Mouse (Mus musculus) liver, embryonic 12.5 days (tissue): ENCODE data around the gene Tigd3. TPM values are rescaled to one million over a fixed set of nuclear protein-coding genes. Genes with fewer than 3 reads are reported as not detected.

Source experiments
- ATAC-seq: fragments of 200-750 bp; cut with Nextera tagmentation; 2 replicates; pipeline ENCODE4 v1.8.0; 2017; ENCODE audit warnings: moderate number of reproducible peaks, mild to moderate bottlenecking, moderate library complexity
- H3K27ac ChIP-seq: fragments of 300-500 bp; sonication (generic); 2 replicates; pipeline ENCODE4 v1.5.1; 2016; ENCODE audit warnings: mild to moderate bottlenecking
- H3K27me3 ChIP-seq: fragments of 300-500 bp; sonication (generic); replicated peaks from 2 replicates; pipeline ENCODE4 v1.6.1; 2016; ENCODE audit warnings: mild to moderate bottlenecking, moderate library complexity
- H3K36me3 ChIP-seq: fragments of 300-500 bp; sonication (generic); 2 replicates; pipeline ENCODE4 v1.6.1; 2016; ENCODE audit warnings: mild to moderate bottlenecking, moderate library complexity
- H3K4me1 ChIP-seq: fragments of 300-500 bp; sonication (generic); 2 replicates; pipeline ENCODE4 v1.6.1; 2016
- H3K4me2 ChIP-seq: fragments of 300-500 bp; sonication (generic); 2 replicates; pipeline ENCODE4 v1.6.1; 2016; ENCODE audit warnings: mild to moderate bottlenecking, moderate library complexity
- H3K4me3 ChIP-seq: fragments of 300-500 bp; sonication (generic); 2 replicates; pipeline ENCODE4 v1.5.1; 2016; ENCODE audit warnings: mild to moderate bottlenecking, moderate library complexity
- H3K9ac ChIP-seq: fragments of 300-500 bp; sonication (generic); 2 replicates; pipeline ENCODE4 v1.6.1; 2016; ENCODE audit warnings: mild to moderate bottlenecking, moderate library complexity
- H3K9me3 ChIP-seq: fragments of 300-500 bp; sonication (generic); replicated peaks from 2 replicates; pipeline ENCODE4 v1.6.1; 2016; ENCODE audit warnings: mild to moderate bottlenecking, moderate library complexity
- WGBS: fragments of 180-500 bp; shearing (Covaris S2); methylation state at CpG from one replicate; pipeline ENCODE4 v1.1.7; 2016; ENCODE audit not compliant: insufficient replicate concordance; 5-methylcytosine and 5-hydroxymethylcytosine counted together
- polyA plus RNA-seq: library from polyadenylated mRNA; unstranded; fragments of >200 nt; fragmentation: Nextera tagmentation; extraction: Ambion mirVana; gene quantifications from 2 replicates; pipeline ENCODE4 v1.2.1, GENCODE M21; 2016

The Tigd3 gene
- polyA plus RNA-seq, 1 experiment from 2014 or later: 3.5 TPM

DNA sequence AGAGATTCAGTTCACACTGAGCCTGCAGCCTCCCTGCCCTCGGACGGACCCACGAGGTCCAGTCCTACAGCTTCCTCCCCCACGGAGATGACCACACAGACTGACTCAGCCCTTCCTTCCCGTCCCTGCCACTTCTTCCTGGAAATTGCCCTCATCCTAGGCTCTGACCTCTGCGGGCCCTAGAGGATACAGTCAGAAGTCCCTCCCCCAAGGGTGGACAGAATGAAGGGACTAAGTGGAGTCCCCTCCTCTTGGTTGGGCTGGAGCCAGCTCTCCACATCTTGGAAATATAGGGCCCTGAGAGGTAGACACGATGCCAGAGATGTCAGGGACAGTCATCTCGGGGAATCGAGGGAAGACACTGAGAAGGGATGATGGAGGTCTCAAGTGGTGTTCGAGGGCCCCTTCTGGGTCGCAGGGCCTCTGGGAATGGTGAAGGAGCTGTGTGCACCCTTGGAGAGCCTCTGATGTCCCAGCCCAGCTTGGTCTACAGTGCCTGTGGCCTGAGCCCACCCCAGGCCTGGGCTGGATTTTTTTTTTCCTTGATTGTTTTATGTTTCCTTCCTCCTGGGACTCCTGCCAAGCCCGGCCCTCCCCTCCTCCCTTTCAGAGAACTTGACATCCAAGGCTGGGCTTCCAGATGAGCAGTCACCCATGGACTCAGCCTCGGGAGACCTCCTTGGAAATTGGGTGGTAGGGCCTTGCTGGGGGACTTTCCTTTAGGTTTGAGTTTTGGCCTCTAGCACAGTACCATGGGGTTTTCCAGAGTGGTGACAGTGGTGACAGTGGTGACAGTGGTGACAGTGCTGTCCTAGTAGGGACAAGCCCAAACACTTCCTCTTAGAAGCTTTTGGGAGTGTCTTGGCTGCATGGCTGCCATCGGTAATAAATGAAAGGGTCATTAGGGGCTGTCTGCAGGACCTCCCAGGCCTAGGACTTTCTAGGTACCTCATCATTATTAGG, 36.0 kb upstream of the Tigd3 start:
- 36% methylated on average over 14 of the region's 14 CpGs for WGBS
- Histone ChIP-seq H3K27me3 (peaks cover 49% of the 10 kb centered on the region), H3K27ac (peak overlapping the region; percentile 26; the same call in 1 of the 2 replicates), H3K4me1 (peaks cover 37% of the 10 kb centered on the region), H3K4me2 (no peak overlapping the region), H3K4me3 (no peak overlapping the region), H3K9ac (no peak overlapping the region), H3K36me3 (no peaks in the 10 kb centered on the region), H3K9me3 (no peaks in the 10 kb centered on the region)
- ATAC-seq: no peak

DNA sequence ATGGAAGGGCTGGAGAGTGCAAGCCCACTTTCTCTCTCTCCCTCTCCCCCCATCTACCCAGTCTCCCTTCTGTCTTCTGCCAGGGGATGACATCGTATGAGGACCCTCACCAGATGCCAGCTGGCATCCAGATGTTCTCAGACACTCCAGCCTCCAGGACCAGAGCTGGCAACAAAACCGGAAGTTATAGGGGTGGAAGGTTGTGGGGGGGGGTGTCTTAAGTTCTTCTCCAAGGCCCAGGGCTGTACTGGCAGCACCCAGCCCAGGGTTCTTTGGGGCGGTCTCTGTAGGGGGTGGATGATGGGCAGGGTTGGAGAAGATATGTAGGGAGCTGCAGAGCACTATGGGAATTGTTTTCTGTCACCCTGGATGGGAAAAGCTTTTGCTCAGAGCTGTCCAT, 34.6 kb upstream of the Tigd3 start:
- peaks cover 48% of the 10 kb centered on the region for H3K4me1 ChIP-seq
- peaks cover 36% of the 10 kb centered on the region for H3K27me3 ChIP-seq
- 72% methylated on average over 3 of the region's 3 CpGs for WGBS
- no peaks in the 10 kb centered on the region for H3K36me3 ChIP-seq
- no peak overlapping the region for H3K27ac ChIP-seq
- H3K9ac ChIP-seq: no peak overlapping the region
- no peaks in the 10 kb centered on the region for H3K9me3 ChIP-seq
- no peak overlapping the region for H3K4me2 ChIP-seq
- no peak for ATAC-seq
- no peak overlapping the region for H3K4me3 ChIP-seq

DNA sequence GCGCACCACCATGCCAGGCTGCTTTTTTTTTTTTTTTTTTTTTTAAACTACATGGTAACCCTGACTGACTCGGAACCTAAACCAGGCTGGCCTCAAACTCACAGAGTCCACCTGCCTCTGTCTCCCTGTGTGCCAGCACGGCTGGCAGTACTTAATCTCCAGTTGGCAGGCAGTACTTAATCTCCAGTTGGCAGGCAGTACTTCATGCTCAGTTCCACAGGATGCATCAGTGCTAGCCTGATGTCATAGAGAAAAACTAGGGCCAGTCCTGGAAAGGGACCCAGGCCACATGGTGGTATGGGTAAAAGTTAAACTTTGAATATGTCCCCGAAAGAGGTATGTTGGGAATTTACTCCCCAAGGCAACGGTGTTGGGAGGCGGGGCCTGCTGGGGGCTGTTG, 34.2 kb upstream of the Tigd3 start:
- no peaks in the 10 kb centered on the region for H3K36me3 ChIP-seq
- H3K4me1 ChIP-seq: peaks cover 52% of the 10 kb centered on the region
- WGBS: 69% methylated on average over 6 of the region's 6 CpGs
- H3K27ac ChIP-seq: no peak overlapping the region
- H3K27me3 ChIP-seq: peaks cover 35% of the 10 kb centered on the region
- no peaks in the 10 kb centered on the region for H3K9me3 ChIP-seq
- no peak overlapping the region for H3K4me2 ChIP-seq
- no peak overlapping the region for H3K4me3 ChIP-seq
- ATAC-seq: no peak
- H3K9ac ChIP-seq: no peak overlapping the region

DNA sequence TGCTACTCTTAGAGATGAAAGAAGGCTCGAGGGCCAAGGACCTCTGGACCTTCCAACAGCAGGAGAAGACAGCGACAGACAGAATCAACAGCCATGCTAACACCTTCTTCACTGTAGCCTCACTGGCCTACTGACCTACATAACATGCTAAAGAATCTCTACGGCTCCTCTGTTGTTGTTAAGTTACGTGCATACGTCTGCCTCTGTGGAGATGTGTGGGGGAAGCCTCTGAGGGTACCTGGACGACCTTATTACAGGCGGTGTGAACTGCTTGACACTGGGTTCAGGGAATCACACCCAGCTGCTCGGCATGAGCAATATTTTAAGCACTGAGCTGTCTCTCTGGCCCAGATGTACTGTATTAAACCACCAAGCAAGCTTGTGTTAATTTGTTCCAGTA, 33.6 kb upstream of the Tigd3 start:
- Histone ChIP-seq H3K9ac (no peak overlapping the region), H3K36me3 (no peaks in the 10 kb centered on the region), H3K27me3 (peaks cover 35% of the 10 kb centered on the region), H3K4me1 (peaks cover 58% of the 10 kb centered on the region), H3K4me2 (no peak overlapping the region), H3K4me3 (no peak overlapping the region), H3K27ac (no peak overlapping the region), H3K9me3 (no peaks in the 10 kb centered on the region)
- 70% methylated on average over 8 of the region's 8 CpGs for WGBS
- ATAC-seq: no peak

DNA sequence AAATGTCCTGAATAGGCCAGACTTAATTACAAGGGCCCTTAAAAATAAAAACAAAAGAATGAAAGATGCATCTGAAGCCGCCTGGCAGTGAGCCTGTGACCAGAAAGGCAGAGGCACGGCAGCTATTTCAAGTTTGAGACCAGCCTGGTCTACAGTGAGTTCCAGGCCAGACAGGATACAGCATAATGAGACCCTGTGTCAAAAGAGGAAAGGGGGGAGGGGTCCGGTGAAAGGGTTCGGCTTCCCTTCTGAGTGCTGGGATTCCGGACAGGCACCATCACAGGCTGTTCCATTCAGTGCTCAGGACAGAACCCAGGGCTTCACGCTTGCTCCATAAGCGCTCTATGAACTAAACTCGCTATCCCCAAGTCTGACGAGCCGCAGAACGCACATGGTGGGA, 33.1 kb upstream of the Tigd3 start:
- ATAC-seq: no peak
- H3K27ac ChIP-seq: no peak overlapping the region
- H3K4me1 ChIP-seq: peaks cover 63% of the 10 kb centered on the region
- no peaks in the 10 kb centered on the region for H3K9me3 ChIP-seq
- H3K36me3 ChIP-seq: no peaks in the 10 kb centered on the region
- H3K4me2 ChIP-seq: no peak overlapping the region
- H3K9ac ChIP-seq: no peak overlapping the region
- peaks cover 35% of the 10 kb centered on the region for H3K27me3 ChIP-seq
- H3K4me3 ChIP-seq: no peak overlapping the region
- WGBS: 69% methylated on average over 11 of the region's 11 CpGs

DNA sequence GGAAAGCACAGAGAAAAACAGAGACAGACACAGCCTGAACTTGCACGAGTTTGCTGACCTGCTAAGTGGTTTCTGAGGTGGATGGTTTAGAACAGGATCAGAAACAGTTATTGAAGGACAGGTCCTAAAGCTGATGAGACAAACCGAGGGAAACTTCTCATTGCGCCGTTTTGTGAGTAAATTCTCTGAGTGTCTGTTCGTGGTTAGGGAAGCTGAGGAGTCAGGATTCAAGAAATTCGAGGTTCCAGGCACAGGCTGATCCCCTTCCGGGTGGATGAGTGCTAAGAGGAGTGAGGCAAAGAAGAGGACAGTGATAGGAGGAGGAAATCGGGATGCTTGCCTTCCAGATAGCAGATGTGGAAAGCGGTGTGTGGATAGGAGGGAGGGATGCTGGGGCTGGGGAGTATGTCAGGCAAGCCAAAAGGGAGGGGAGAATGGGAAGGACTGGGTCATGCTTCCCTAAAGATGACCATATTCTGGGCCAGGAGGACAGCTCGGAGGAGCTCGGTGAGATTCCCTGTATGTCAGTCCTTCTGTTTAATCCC, 31.4 kb upstream of the Tigd3 start:
- Histone ChIP-seq H3K9ac (no peak overlapping the region), H3K36me3 (no peaks in the 10 kb centered on the region), H3K4me3 (peak overlapping the region; percentile 66; the same call in 1 of the 2 replicates), H3K4me2 (peak overlapping the region; percentile 96), H3K27ac (peak overlapping the region; percentile 22; the same call in 1 of the 2 replicates), H3K4me1 (peaks cover 75% of the 10 kb centered on the region), H3K27me3 (peaks cover 35% of the 10 kb centered on the region), H3K9me3 (no peaks in the 10 kb centered on the region)
- ATAC-seq: no peak
- WGBS: 31% methylated on average over 11 of the region's 11 CpGs

DNA sequence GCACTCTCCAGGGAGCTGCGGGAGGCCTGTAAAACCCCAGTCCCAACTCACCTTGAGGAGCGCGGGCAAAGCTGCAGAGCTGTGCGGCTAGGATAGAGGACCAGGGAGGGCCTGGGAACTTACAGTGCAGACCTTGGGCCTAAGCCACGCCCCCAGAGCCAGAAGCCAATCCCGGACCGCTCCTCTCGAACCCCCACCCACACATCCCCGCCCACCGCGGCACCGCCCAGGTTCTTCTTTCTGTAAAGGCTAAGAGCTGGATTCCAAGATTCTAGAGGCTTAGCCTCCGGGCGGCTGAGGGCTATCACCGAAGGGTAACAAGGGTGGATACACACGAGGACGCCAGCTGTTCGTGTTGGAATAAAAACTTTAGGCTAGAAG, 30.8 kb upstream of the Tigd3 start, which contains the start of gene Cdc42ep2:
Gene Cdc42ep2, minus strand, starts transcription at position 104 of the 381 bp plus-strand sequence.
- H3K4me2 ChIP-seq: peak within 1 kb of the TSS; percentile 96
- H3K9me3 ChIP-seq: no peaks in the 10 kb centered on the region
- peak within 1 kb of the TSS; percentile 66 for H3K4me3 ChIP-seq
- peaks cover 74% of the 10 kb centered on the region for H3K4me1 ChIP-seq
- ATAC-seq: peak; percentile 87
- peaks cover 35% of the 10 kb centered on the region for H3K27me3 ChIP-seq
- peak within 1 kb of the TSS; percentile 78 for H3K27ac ChIP-seq
- under 1% methylated on average over 18 of the region's 18 CpGs for WGBS
- no peaks in the 10 kb centered on the region for H3K36me3 ChIP-seq
- H3K9ac ChIP-seq: peak within 1 kb of the TSS; percentile 71

DNA sequence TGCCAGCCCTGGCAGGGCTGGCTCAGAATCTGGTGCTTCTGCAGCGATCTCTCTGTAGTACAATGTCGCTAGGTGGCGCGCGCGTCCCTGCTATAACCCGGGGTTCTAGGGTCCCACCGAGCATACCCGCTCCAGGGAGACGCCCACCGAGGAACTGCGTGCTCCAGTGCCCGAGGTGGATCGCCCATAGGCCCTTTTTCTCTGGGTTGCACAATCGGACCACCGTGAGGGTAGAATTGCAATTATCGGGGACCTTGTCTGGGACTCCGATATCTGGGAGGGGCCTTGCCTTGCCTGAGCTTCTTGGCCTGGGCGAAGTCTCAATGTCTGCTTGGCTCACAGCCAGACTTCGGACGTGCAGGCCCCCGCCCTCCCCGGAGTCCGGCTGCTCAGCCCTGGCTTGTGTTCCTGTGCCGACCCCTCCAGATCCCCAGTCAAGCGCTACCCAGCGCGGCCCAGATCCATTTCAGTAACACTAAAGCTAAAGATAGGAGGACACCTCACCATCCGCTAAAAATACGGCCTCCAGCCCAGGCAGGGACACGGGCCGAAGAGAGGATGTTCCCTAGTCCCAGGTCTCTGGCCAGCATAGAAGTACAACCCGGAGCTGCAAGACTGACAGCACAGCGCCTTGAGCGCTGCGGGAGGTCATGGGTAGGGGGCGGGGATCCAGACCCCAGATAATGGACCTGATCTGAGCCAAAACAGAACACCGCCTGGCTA, 30.2 kb upstream of the Tigd3 start:
- peak overlapping the region; percentile 78 for H3K27ac ChIP-seq
- peak overlapping the region; percentile 66 for H3K4me3 ChIP-seq
- no peaks in the 10 kb centered on the region for H3K9me3 ChIP-seq
- H3K27me3 ChIP-seq: peaks cover 35% of the 10 kb centered on the region
- H3K9ac ChIP-seq: peak overlapping the region; percentile 71
- no peaks in the 10 kb centered on the region for H3K36me3 ChIP-seq
- peak overlapping the region; percentile 96 for H3K4me2 ChIP-seq
- under 1% methylated on average over 38 of the region's 38 CpGs for WGBS
- peak; percentile 34 for ATAC-seq
- H3K4me1 ChIP-seq: peaks cover 68% of the 10 kb centered on the region

DNA sequence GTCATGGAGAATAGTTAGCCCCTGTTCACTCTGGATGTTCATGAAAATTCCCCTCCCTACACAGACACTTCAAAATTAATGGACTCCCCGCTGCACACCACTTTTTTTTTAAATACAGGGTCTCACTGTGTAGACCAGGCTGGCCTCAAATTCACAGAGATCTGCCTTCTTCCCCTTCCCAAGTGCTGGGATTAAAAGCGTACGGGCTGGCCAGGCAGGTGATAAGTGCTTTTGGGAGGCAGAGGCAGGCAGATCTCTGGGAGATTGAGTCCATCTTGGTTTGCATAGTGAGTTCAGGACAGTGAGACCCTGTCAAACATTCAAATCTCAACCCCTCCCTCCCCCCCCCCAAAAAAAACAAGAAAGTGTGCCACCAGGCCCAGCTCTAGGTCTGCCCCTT, 29.0 kb upstream of the Tigd3 start:
- no peak for ATAC-seq
- Histone ChIP-seq H3K4me2 (peak overlapping the region; percentile 96), H3K4me1 (peaks cover 56% of the 10 kb centered on the region), H3K9me3 (no peaks in the 10 kb centered on the region), H3K36me3 (peaks cover 3% of the 10 kb centered on the region), H3K27ac (peak overlapping the region; percentile 88), H3K27me3 (peaks cover 28% of the 10 kb centered on the region), H3K4me3 (peak overlapping the region; percentile 41; the same call in 1 of the 2 replicates), H3K9ac (peak overlapping the region; percentile 66)
- 69% methylated on average over 3 of the region's 3 CpGs for WGBS

DNA sequence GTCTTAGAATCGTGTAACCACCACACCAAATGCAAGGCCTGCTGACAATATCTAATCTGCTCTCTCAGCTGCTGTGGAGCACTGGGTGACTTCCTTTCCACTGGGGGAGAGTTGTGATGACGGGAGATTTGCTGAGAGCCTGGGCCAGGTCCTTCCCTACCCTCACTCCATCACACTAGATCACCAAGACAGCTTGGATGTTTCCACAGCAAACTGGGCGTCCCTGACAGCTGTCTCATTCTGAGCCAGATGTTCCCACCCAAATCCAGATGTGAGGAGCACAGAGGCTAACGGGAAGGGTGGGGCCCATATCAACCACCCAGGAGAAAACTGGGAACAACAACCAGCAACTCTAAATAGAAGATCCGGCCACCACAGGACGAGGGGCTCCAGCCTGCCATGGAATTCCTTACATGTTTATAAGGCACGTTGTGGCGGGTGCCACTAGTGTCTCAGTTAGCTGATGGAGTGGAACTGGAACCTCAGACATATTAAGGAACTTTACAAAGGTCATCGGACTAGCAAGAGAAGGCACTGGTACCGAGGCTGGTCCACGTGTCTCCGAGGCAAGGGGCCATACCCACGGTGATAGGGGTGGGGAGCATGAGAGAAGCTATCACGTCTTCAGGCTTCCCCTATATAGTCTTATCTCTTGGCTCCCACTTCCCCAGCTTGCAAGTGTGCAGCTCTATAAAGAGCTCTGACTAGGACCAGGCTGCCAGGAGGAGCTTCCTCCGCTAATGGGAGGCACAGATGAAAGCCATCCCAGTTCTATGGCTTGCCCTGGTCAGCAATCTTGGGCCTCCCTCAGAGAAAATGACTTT, 28.4 kb upstream of the Tigd3 start:
- Histone ChIP-seq H3K4me1 (peaks cover 54% of the 10 kb centered on the region), H3K9me3 (no peaks in the 10 kb centered on the region), H3K27me3 (peaks cover 24% of the 10 kb centered on the region), H3K4me2 (peak overlapping the region; percentile 96), H3K36me3 (peaks cover 9% of the 10 kb centered on the region), H3K4me3 (peak overlapping the region; percentile 41), H3K9ac (peak overlapping the region; percentile 66), H3K27ac (peak overlapping the region; percentile 88)
- peak; percentile 81 for ATAC-seq
- 19% methylated on average over 15 of the region's 15 CpGs for WGBS

DNA sequence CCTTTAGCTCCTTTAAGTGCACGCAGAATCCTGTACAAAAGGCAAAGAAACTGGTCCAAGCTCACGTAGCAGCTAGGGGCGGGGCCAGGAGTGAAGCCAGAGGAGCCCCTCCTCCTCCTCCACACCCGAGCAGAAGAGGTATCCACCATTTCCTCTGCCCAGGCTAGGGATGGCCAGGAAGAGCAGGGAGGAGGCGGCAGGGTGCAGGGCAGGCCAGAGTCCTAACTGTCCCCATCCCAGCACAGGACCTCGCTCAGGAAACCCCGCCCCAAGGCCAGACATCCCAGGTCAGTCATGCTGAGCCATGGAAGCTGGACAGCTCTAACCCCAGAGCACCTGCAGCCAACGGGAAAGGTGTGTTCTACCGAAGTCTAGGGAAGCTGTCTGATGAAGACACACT, 27.8 kb upstream of the Tigd3 start:
- peak overlapping the region; percentile 41 for H3K4me3 ChIP-seq
- H3K4me1 ChIP-seq: peaks cover 50% of the 10 kb centered on the region
- H3K36me3 ChIP-seq: peaks cover 16% of the 10 kb centered on the region
- peak overlapping the region; percentile 88 for H3K27ac ChIP-seq
- peaks cover 18% of the 10 kb centered on the region for H3K27me3 ChIP-seq
- 19% methylated on average over 9 of the region's 9 CpGs for WGBS
- H3K9me3 ChIP-seq: no peaks in the 10 kb centered on the region
- peak overlapping the region; percentile 96 for H3K4me2 ChIP-seq
- ATAC-seq: peak; percentile 19
- H3K9ac ChIP-seq: peak overlapping the region; percentile 66
